Comparison of ENCODE assay signal across 25 mouse cellular contexts in the genomic region with DNA sequence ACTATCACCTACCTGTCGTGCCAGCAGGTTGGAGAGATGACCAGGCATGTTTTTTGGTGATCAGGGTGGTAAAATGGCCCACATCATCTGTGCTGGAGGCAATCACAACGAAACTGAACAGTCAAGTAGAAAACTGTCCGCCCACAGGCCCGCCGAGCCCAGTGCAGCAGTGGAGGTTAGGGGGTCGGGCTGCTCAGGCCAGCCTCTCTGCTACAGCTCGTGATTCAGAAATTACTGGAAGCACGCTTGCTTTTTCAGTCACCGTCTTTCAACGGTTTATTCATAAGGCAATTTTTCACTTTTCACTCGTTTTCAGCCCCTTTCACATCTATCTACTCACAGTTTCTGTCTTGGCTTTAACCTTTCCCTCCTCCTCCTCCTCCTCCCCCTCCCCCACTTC.
"Had no signal": no experiment of that assay in that cellular context is flagged by ENCODE, and none has a peak within 500 bp of the region (broad histone marks: within the 10 kb centered on the region; RNA-seq: fewer than 3 reads in every experiment).

No protein-coding gene starts in this region.

- ATAC-seq: liver, embryonic 12.5 days; liver, postnatal 0 days; midbrain, embryonic 15.5 days; midbrain, embryonic 16.5 days had no signal

- H3K36me3 ChIP-seq: limb, embryonic 12.5 days; limb, embryonic 13.5 days; limb, embryonic 15.5 days; liver, embryonic 12.5 days; liver, embryonic 13.5 days; liver, embryonic 15.5 days; lung, embryonic 15.5 days; midbrain, embryonic 10.5 days; midbrain, embryonic 12.5 days; midbrain, embryonic 15.5 days; neural tube, embryonic 12.5 days had no signal

- H3K4me2 ChIP-seq: limb, embryonic 12.5 days; limb, embryonic 13.5 days; limb, embryonic 15.5 days; liver, embryonic 11.5 days; liver, embryonic 12.5 days; liver, embryonic 13.5 days; liver, embryonic 15.5 days; lung, embryonic 14.5 days; lung, embryonic 15.5 days; midbrain, embryonic 11.5 days; midbrain, embryonic 12.5 days; midbrain, embryonic 15.5 days; neural tube, embryonic 12.5 days had no signal

- H3K4me1 ChIP-seq: limb, embryonic 12.5 days; limb, embryonic 15.5 days; liver, embryonic 12.5 days; liver, embryonic 13.5 days; liver, embryonic 15.5 days; midbrain, embryonic 15.5 days; neural tube, embryonic 12.5 days had no signal

- H3K9ac ChIP-seq: limb, embryonic 12.5 days; limb, embryonic 13.5 days; limb, embryonic 15.5 days; liver, embryonic 12.5 days; liver, embryonic 13.5 days; liver, embryonic 14.5 days; liver, embryonic 15.5 days; liver, postnatal 0 days; lung, embryonic 14.5 days; lung, embryonic 15.5 days; midbrain, embryonic 12.5 days; midbrain, embryonic 15.5 days; neural tube, embryonic 12.5 days had no signal

- H3K9me3 ChIP-seq: limb, embryonic 12.5 days; limb, embryonic 13.5 days; limb, embryonic 15.5 days; liver, embryonic 12.5 days; liver, embryonic 13.5 days; liver, embryonic 15.5 days; lung, embryonic 15.5 days; megakaryocyte, embryonic 14.5 days; midbrain, embryonic 10.5 days; midbrain, embryonic 12.5 days; midbrain, embryonic 15.5 days; neural tube, embryonic 12.5 days had no signal

- H3K27me3 ChIP-seq: limb, embryonic 12.5 days; limb, embryonic 13.5 days; limb, embryonic 15.5 days; liver, embryonic 12.5 days; liver, embryonic 13.5 days; liver, embryonic 15.5 days; lung, embryonic 15.5 days; midbrain, embryonic 15.5 days; neural tube, embryonic 12.5 days had no signal

- H3K4me3 ChIP-seq: limb, embryonic 12.5 days; limb, embryonic 13.5 days; limb, embryonic 15.5 days; liver, embryonic 12.5 days; liver, embryonic 13.5 days; liver, embryonic 15.5 days; lung, embryonic 15.5 days; megakaryocyte, embryonic 14.5 days; midbrain, embryonic 10.5 days; midbrain, embryonic 12.5 days; midbrain, embryonic 15.5 days; myocyte; neural tube, embryonic 12.5 days had no signal

- DNase-seq: left cerebral cortex, postnatal 4 days; liver; liver, embryonic 13.5 days; liver, postnatal 0 days; lung, adult 2 months; lung, embryonic 14.5 days; lung, postnatal 14 days; midbrain, embryonic 14.5 days had no signal

- H3K27ac ChIP-seq: limb, embryonic 12.5 days; limb, embryonic 13.5 days; limb, embryonic 15.5 days; liver, embryonic 12.5 days; liver, embryonic 13.5 days; liver, embryonic 14.5 days; liver, embryonic 15.5 days; lung, embryonic 15.5 days; macrophage; midbrain, embryonic 10.5 days; midbrain, embryonic 12.5 days; midbrain, embryonic 15.5 days; neural tube, embryonic 12.5 days had no signal
